Mouse (Mus musculus) liver, embryonic 14.5 days (tissue): ENCODE results near the gene Parvg.

ENCODE experiments used
- CTCF ChIP-seq: IDR thresholded peaks from 2 replicates; pipeline ENCODE4 v1.5.1; 2016; ENCODE audit warnings: antibody characterized with exemption, low read depth, control low read depth
- EP300 ChIP-seq: IDR thresholded peaks from 2 replicates; pipeline ENCODE4 v1.6.1; 2016; ENCODE audit warnings: antibody characterized with exemption, low read depth

GRCm38 (mm10) chr15:84313566-84313878 lies 10.3 kb upstream of the Parvg start:
- TF ChIP-seq EP300 = no peak
- no peak for TF ChIP-seq CTCF
